Mouse (Mus musculus) CH12.LX (cell line): ENCODE results near the gene Taf12. TPM values are rescaled to one million over a fixed set of nuclear protein-coding genes. Genes with fewer than 3 reads are reported as not detected.
A peak's percentile ranks its signal among the peaks of the same experiment; 100 is the strongest.

ENCODE experiments used
- DNase-seq: peaks from one replicate; pipeline ENCODE4 v3.0.0-alpha.2; 2013; ENCODE audit errors: extremely low read depth
- H3K27ac ChIP-seq: 2 replicates; pipeline ENCODE4 v1.5.1; 2012; ENCODE audit warnings: low read depth, mild to moderate bottlenecking, control low read depth, moderate library complexity; ENCODE audit not compliant: insufficient read depth
- H3K27me3 ChIP-seq: replicated peaks from 2 replicates; pipeline ENCODE3; 2012; ENCODE audit warnings: inconsistent platforms
- H3K36me3 ChIP-seq, 2 experiments: replicated peaks in 1 of 2; 2 replicates each; pipeline versions ENCODE3 to v1.6.1; 2012; ENCODE audit warnings: inconsistent platforms in 1 of 2, low read length in 1 of 2, mild to moderate bottlenecking in 1 of 2, mixed read lengths in 1 of 2, moderate library complexity in 1 of 2; ENCODE audit not compliant: control insufficient read depth in 1 of 2, insufficient read depth in 1 of 2
- H3K4me1 ChIP-seq, 2 experiments: 2 replicates each; pipeline ENCODE4 v1.6.1; 2012; ENCODE audit warnings: inconsistent platforms in 1 of 2, moderate library complexity in 1 of 2; ENCODE audit not compliant: insufficient read depth in 2 of 2, control insufficient read depth in 1 of 2
- H3K4me2 ChIP-seq: 2 replicates; pipeline ENCODE4 v1.6.1; 2012; ENCODE audit warnings: low read depth, mild to moderate bottlenecking, control low read depth; ENCODE audit not compliant: poor library complexity, insufficient read depth, severe bottlenecking
- H3K4me3 ChIP-seq, 3 experiments: fragments of 150-350 bp in 1 of 3; sonication (generic) in 1 of 3; replicated peaks in 1 of 3; 2 replicates each; pipeline versions ENCODE3 to v1.5.1; 2011 to 2012; ENCODE audit warnings: low read depth in 2 of 3, low read length in 2 of 3, mild to moderate bottlenecking in 2 of 3, moderate library complexity in 2 of 3, control low read depth in 1 of 3, improper control_type of control experiment in 1 of 3, inconsistent platforms in 1 of 3, mixed read lengths in 1 of 3; ENCODE audit not compliant: poor library complexity in 1 of 3
- H3K79me2 ChIP-seq: replicated peaks from 2 replicates; pipeline ENCODE4 v1.6.1; 2012; ENCODE audit warnings: mild to moderate bottlenecking, moderate library complexity; ENCODE audit not compliant: control insufficient read depth, poor library complexity, insufficient read depth, severe bottlenecking; ENCODE audit errors: extremely low read depth
- H3K9ac ChIP-seq: 2 replicates; pipeline ENCODE4 v1.6.1; 2012; ENCODE audit warnings: low read depth, mild to moderate bottlenecking, control low read depth, moderate library complexity; ENCODE audit not compliant: insufficient read depth
- H3K9me3 ChIP-seq: replicated peaks from 2 replicates; pipeline ENCODE3; 2012; ENCODE audit warnings: low read length, inconsistent platforms, mixed read lengths
- BHLHE40 ChIP-seq: IDR thresholded peaks from 2 replicates; pipeline ENCODE4 v1.6.1; 2011; ENCODE audit warnings: mild to moderate bottlenecking, low read depth, low read length, improper control_type of control experiment
- CHD1 ChIP-seq: IDR thresholded peaks from 2 replicates; pipeline ENCODE4 v1.6.1; 2012; ENCODE audit warnings: low read depth, low read length, improper control_type of control experiment, inconsistent platforms
- CHD2 ChIP-seq: IDR thresholded peaks from 2 replicates; pipeline ENCODE4 v1.6.1; 2011; ENCODE audit warnings: low read length, improper control_type of control experiment
- CTCF ChIP-seq, 2 experiments: IDR thresholded peaks in 1 of 2; conservative IDR thresholded peaks in 1 of 2; 2 replicates each; pipeline ENCODE4 v1.5.1; 2011 to 2012; ENCODE audit warnings: low read depth in 2 of 2, low read length in 2 of 2, improper control_type of control experiment in 1 of 2, inconsistent platforms in 1 of 2, mild to moderate bottlenecking in 1 of 2, moderate library complexity in 1 of 2
- E2F4 ChIP-seq: IDR thresholded peaks from 2 replicates; pipeline ENCODE4 v1.6.1; 2011; ENCODE audit warnings: low read depth, low read length, improper control_type of control experiment; ENCODE audit not compliant: insufficient replicate concordance
- ELF1 ChIP-seq: IDR thresholded peaks from 2 replicates; pipeline ENCODE4 v1.6.1; 2014; ENCODE audit warnings: low read depth, mild to moderate bottlenecking, inconsistent platforms, low read length, improper control_type of control experiment
- EP300 ChIP-seq: IDR thresholded peaks from 2 replicates; pipeline ENCODE4 v1.6.1; 2011; ENCODE audit warnings: low read length, improper control_type of control experiment
- ETS1 ChIP-seq: conservative IDR thresholded peaks from 2 replicates; pipeline ENCODE4 v1.6.1; 2012; ENCODE audit warnings: low read depth, mild to moderate bottlenecking, inconsistent platforms, low read length, improper control_type of control experiment, moderate library complexity
- GABPA ChIP-seq: IDR thresholded peaks from 2 replicates; pipeline ENCODE4 v1.6.1; 2012; ENCODE audit warnings: low read depth, low read length, improper control_type of control experiment, inconsistent platforms; ENCODE audit not compliant: insufficient replicate concordance
- HCFC1 ChIP-seq: IDR thresholded peaks from 2 replicates; pipeline ENCODE4 v1.6.1; 2012; ENCODE audit warnings: low read depth, mild to moderate bottlenecking, inconsistent platforms, low read length, improper control_type of control experiment
- IRF4 ChIP-seq: IDR thresholded peaks from 2 replicates; pipeline ENCODE4 v1.6.1; 2014; ENCODE audit warnings: low read depth, mild to moderate bottlenecking, inconsistent platforms, low read length, improper control_type of control experiment
- JUN ChIP-seq: IDR thresholded peaks from 2 replicates; pipeline ENCODE4 v1.6.1; 2011; ENCODE audit warnings: low read depth, mild to moderate bottlenecking, low read length, improper control_type of control experiment, moderate library complexity; ENCODE audit not compliant: insufficient read depth
- JUND ChIP-seq: conservative IDR thresholded peaks from 2 replicates; pipeline ENCODE4 v1.6.1; 2011; ENCODE audit warnings: low read depth, low read length, improper control_type of control experiment
- KAT2A ChIP-seq: IDR thresholded peaks from 2 replicates; pipeline ENCODE4 v1.6.1; 2012; ENCODE audit warnings: low read length, improper control_type of control experiment, inconsistent platforms; ENCODE audit not compliant: insufficient replicate concordance
- MAFK ChIP-seq: IDR thresholded peaks from 2 replicates; pipeline ENCODE4 v1.6.1; 2011; ENCODE audit warnings: low read length, improper control_type of control experiment; ENCODE audit not compliant: insufficient replicate concordance
- MAX ChIP-seq: IDR thresholded peaks from 2 replicates; pipeline ENCODE4 v1.6.1; 2011; ENCODE audit warnings: low read length, improper control_type of control experiment
- MAZ ChIP-seq: IDR thresholded peaks from 2 replicates; pipeline ENCODE4 v1.6.1; 2012; ENCODE audit warnings: low read depth, mild to moderate bottlenecking, inconsistent platforms, low read length, improper control_type of control experiment, moderate library complexity
- MEF2A ChIP-seq: IDR thresholded peaks from 2 replicates; pipeline ENCODE4 v1.6.1; 2014; ENCODE audit warnings: low read depth, mild to moderate bottlenecking, inconsistent platforms, low read length, improper control_type of control experiment, borderline replicate concordance
- MXI1 ChIP-seq: IDR thresholded peaks from 2 replicates; pipeline ENCODE4 v1.6.1; 2011; ENCODE audit warnings: mild to moderate bottlenecking, low read depth, low read length, improper control_type of control experiment
- MYC ChIP-seq: IDR thresholded peaks from 2 replicates; pipeline ENCODE4 v1.6.1; 2011; ENCODE audit warnings: low read depth, mild to moderate bottlenecking, improper control_type of control experiment, low read length
- NELFE ChIP-seq: IDR thresholded peaks from 2 replicates; pipeline ENCODE4 v1.6.1; 2011; ENCODE audit warnings: low read depth, low read length, improper control_type of control experiment
- NRF1 ChIP-seq: IDR thresholded peaks from 2 replicates; pipeline ENCODE4 v1.6.1; 2014; ENCODE audit warnings: low read depth, mild to moderate bottlenecking, inconsistent platforms, low read length, improper control_type of control experiment, moderate library complexity
- PAX5 ChIP-seq: IDR thresholded peaks from 2 replicates; pipeline ENCODE4 v1.6.1; 2012; ENCODE audit warnings: low read length, inconsistent platforms, mixed read lengths
- POLR2A ChIP-seq: IDR thresholded peaks from 2 replicates; pipeline ENCODE4 v1.6.1; 2011; ENCODE audit warnings: low read depth, mild to moderate bottlenecking, improper control_type of control experiment, low read length
- POLR2AphosphoS2 ChIP-seq: IDR thresholded peaks from 2 replicates; pipeline ENCODE4 v1.6.1; 2011; ENCODE audit warnings: low read depth, low read length, improper control_type of control experiment
- RAD21 ChIP-seq: IDR thresholded peaks from 2 replicates; pipeline ENCODE4 v1.6.1; 2011; ENCODE audit warnings: low read depth, mild to moderate bottlenecking, low read length, improper control_type of control experiment, moderate library complexity
- RCOR1 ChIP-seq: conservative IDR thresholded peaks from 2 replicates; pipeline ENCODE4 v1.6.1; 2012; ENCODE audit warnings: low read depth, mild to moderate bottlenecking, inconsistent platforms, low read length, improper control_type of control experiment
- SIN3A ChIP-seq: IDR thresholded peaks from 2 replicates; pipeline ENCODE4 v1.6.1; 2012; ENCODE audit warnings: low read length, improper control_type of control experiment, inconsistent platforms
- SMC3 ChIP-seq: IDR thresholded peaks from 2 replicates; pipeline ENCODE4 v1.6.1; 2011; ENCODE audit warnings: low read depth, low read length, improper control_type of control experiment
- TBP ChIP-seq: conservative IDR thresholded peaks from 2 replicates; pipeline ENCODE4 v1.6.1; 2011; ENCODE audit warnings: low read depth, low read length, improper control_type of control experiment
- TCF12 ChIP-seq: IDR thresholded peaks from 2 replicates; pipeline ENCODE4 v1.6.1; 2014; ENCODE audit warnings: low read depth, mild to moderate bottlenecking, inconsistent platforms, low read length, improper control_type of control experiment
- UBTF ChIP-seq: IDR thresholded peaks from 2 replicates; pipeline ENCODE4 v1.6.1; 2012; ENCODE audit warnings: low read depth, mild to moderate bottlenecking, inconsistent platforms, low read length, improper control_type of control experiment, moderate library complexity
- USF1 ChIP-seq: IDR thresholded peaks from 2 replicates; pipeline ENCODE4 v1.6.1; 2014; ENCODE audit warnings: low read depth, mild to moderate bottlenecking, inconsistent platforms, low read length, improper control_type of control experiment
- USF2 ChIP-seq: conservative IDR thresholded peaks from 2 replicates; pipeline ENCODE4 v1.6.1; 2011; ENCODE audit warnings: low read depth, low read length, improper control_type of control experiment
- ZC3H11A ChIP-seq: IDR thresholded peaks from 2 replicates; pipeline ENCODE4 v1.6.1; 2012; ENCODE audit warnings: low read depth, mild to moderate bottlenecking, inconsistent platforms, low read length, improper control_type of control experiment
- ZKSCAN1 ChIP-seq: IDR thresholded peaks from 2 replicates; pipeline ENCODE4 v1.6.1; 2012; ENCODE audit warnings: low read depth, inconsistent platforms, low read length, improper control_type of control experiment, borderline replicate concordance
- ZMIZ1 ChIP-seq: IDR thresholded peaks from 2 replicates; pipeline ENCODE4 v1.6.1; 2012; ENCODE audit warnings: low read depth, mild to moderate bottlenecking, inconsistent platforms, low read length, improper control_type of control experiment
- ZNF384 ChIP-seq: IDR thresholded peaks from 2 replicates; pipeline ENCODE4 v1.6.1; 2012; ENCODE audit warnings: low read depth, low read length, improper control_type of control experiment, inconsistent platforms
- dilution Hi-C: fragments of 300-500 bp; cut with MboI; formaldehyde crosslinking; loops from 2 replicates; pipeline ENCODE4 v1.14.3; 2020; ENCODE audit warnings: low sequenced_read_pairs; ENCODE audit not compliant: extremely low pct_unique_long_range_greater_than_20kb, extremely low pct_ligation_motif_present
- in situ Hi-C: fragments of 300-500 bp; cut with MboI; formaldehyde crosslinking; loops from 3 replicates; pipeline ENCODE4 v1.14.3; 2019; ENCODE audit warnings: low sequenced_read_pairs, low pct_ligation_motif_present, low pct_unique_long_range_greater_than_20kb, mixed read lengths
- polyA plus RNA-seq: library from polyadenylated mRNA; unstranded; fragments of >175 nt; gene quantifications from 2 replicates; pipeline ENCODE4 v1.2.1, GENCODE M21; 2012; ENCODE audit warnings: low read depth; ENCODE audit not compliant: insufficient read length
- total RNA-seq, 2 experiments: library from RNA; depleted of rRNA; stranded (reverse); fragments of 300-350 nt in 1 of 2; fragments of >200 nt in 1 of 2; gene quantifications; 2 replicates each; pipeline ENCODE4 v1.2.3; 2012 to 2014

Gene Taf12
- 29.8 and 40.2 TPM in 2 replicates for total RNA-seq (2012; rRNA removed)
- 74.7 and 86.1 TPM in 2 replicates for total RNA-seq (2014; rRNA removed)
- 47.8 and 53.5 TPM in 2 replicates for polyA plus RNA-seq

- Histone ChIP-seq H3K4me2 (peak within 1 kb of the TSS; percentile 97), H3K27ac (peak within 1 kb of the TSS; percentile 72), H3K27me3 (no peaks in the 10 kb centered on the region), H3K9me3 (no peaks in the 10 kb centered on the region), H3K4me1 (peaks cover 3 to 43% of the 10 kb centered on the region in 2 experiments; a peak in 3 of 4 replicates), H3K4me3 (peak within 1 kb of the TSS; percentile 80 to 96 (median 91)), H3K9ac (peak within 1 kb of the TSS; percentile 99), H3K36me3 (peaks cover 3 to 14% of the 10 kb centered on the region in 2 experiments), H3K79me2 (peaks cover 17% of the 10 kb centered on the region)
- TF ChIP-seq ELF1 (peak; percentile 100), JUN (no peak), POLR2A (peak; percentile 99), MXI1 (peak; percentile 99), ETS1 (no peak; the same call in 1 of the 2 replicates), JUND (no peak), MAX (peak; percentile 99), GABPA (no peak), E2F4 (no peak), USF1 (peak; percentile 79), HCFC1 (peak; percentile 82), EP300 (no peak), ZMIZ1 (peak; percentile 88), SMC3 (no peak), ZC3H11A (no peak), MAZ (no peak), ZNF384 (no peak), TBP (peak; percentile 75), CHD2 (no peak), USF2 (no peak), NELFE (peak; percentile 99), CTCF (conservative IDR thresholded peaks at IDR 0.05 in 1 of 2, IDR thresholded peaks at IDR 0.05 in 1 of 2; ENCODE audit: low read depth in 2 of 2, low read length in 2 of 2) (no peak), ZKSCAN1 (no peak), POLR2AphosphoS2 (peak; percentile 89; the same call in 1 of the 2 replicates), TCF12 (peak; percentile 97), UBTF (no peak), IRF4 (peak; percentile 35; the same call in 1 of the 2 replicates), PAX5 (no peak), CHD1 (no peak), BHLHE40 (no peak; the same call in 1 of the 2 replicates), MYC (peak; percentile 99), MEF2A (no peak; the same call in 1 of the 2 replicates), RAD21 (no peak), SIN3A (peak; percentile 80), RCOR1 (no peak), MAFK (no peak), KAT2A (0 out of 2 replicates have a peak, but pooled peaks have one; percentile 72), NRF1 (peak; percentile 90)
- peak; percentile 92 for DNase-seq
- dilution Hi-C loops (no loop called here), in situ Hi-C loops (no loop called here)
These were observed at the start of gene Taf12 for GRCm38 (mm10) chr4:132274156-132274862. Taf12 (plus strand) TSS chr4:132274375.
